Mouse (Mus musculus) liver, postnatal 0 days (tissue): ENCODE results near the gene Chsy1. TPM values are rescaled to one million over a fixed set of nuclear protein-coding genes. Genes with fewer than 3 reads are reported as not detected.

Source experiments
- ATAC-seq: fragments of 200-750 bp; cut with Nextera tagmentation; 2 replicates; pipeline ENCODE4 v1.8.0; 2017; ENCODE audit warnings: mild to moderate bottlenecking, moderate library complexity
- DNase-seq: peaks from one replicate; pipeline ENCODE4 v3.0.0-alpha.2; 2016
- H3K27ac ChIP-seq: fragments of 300-500 bp; sonication (generic); 2 replicates; pipeline ENCODE4 v1.5.1; 2014; ENCODE audit warnings: antibody characterized with exemption, moderate library complexity, mild to moderate bottlenecking, low read depth
- H3K27me3 ChIP-seq: fragments of 300-500 bp; sonication (generic); 2 replicates; pipeline ENCODE4 v1.6.1; 2014; ENCODE audit warnings: low read length, control low read depth, mixed read lengths; ENCODE audit not compliant: insufficient read depth
- H3K36me3 ChIP-seq: fragments of 300-500 bp; sonication (generic); replicated peaks from 2 replicates; pipeline ENCODE4 v1.6.1; 2014; ENCODE audit warnings: mild to moderate bottlenecking, control low read depth, low read length, moderate library complexity, mixed read lengths; ENCODE audit not compliant: insufficient read depth
- H3K4me1 ChIP-seq: fragments of 300-500 bp; sonication (generic); 2 replicates; pipeline ENCODE4 v1.6.1; 2014; ENCODE audit warnings: antibody characterized with exemption, mild to moderate bottlenecking, control low read depth; ENCODE audit not compliant: insufficient read depth
- H3K4me2 ChIP-seq: fragments of 300-500 bp; sonication (generic); 2 replicates; pipeline ENCODE4 v1.6.1; 2014; ENCODE audit warnings: low read depth, mild to moderate bottlenecking, low read length, moderate library complexity, mixed read lengths
- H3K4me3 ChIP-seq: fragments of 300-500 bp; sonication (generic); 2 replicates; pipeline ENCODE4 v1.5.1; 2014; ENCODE audit warnings: low read depth, low read length
- H3K9ac ChIP-seq: fragments of 300-500 bp; sonication (generic); replicated peaks from 2 replicates; pipeline ENCODE4 v1.6.1; 2014; ENCODE audit warnings: mild to moderate bottlenecking, moderate library complexity
- H3K9me3 ChIP-seq: fragments of 300-500 bp; sonication (generic); 2 replicates; pipeline ENCODE4 v1.6.1; 2016; ENCODE audit warnings: mild to moderate bottlenecking, control low read depth, low read length, mixed read lengths
- CTCF ChIP-seq: sonication (generic); IDR thresholded peaks from 2 replicates; pipeline ENCODE4 v1.5.1; 2016; ENCODE audit warnings: antibody characterized with exemption, low read depth
- EP300 ChIP-seq: IDR thresholded peaks from 2 replicates; pipeline ENCODE4 v1.6.1; 2016; ENCODE audit warnings: antibody characterized with exemption, low read depth, mild to moderate bottlenecking
- WGBS: fragments of 180-500 bp; shearing (Covaris S2); extraction: QIAGEN DNeasy Blood & Tissue Kit; methylation state at CpG from one replicate; pipeline ENCODE4 v1.1.7; 2014; ENCODE audit not compliant: insufficient replicate concordance; 5-methylcytosine and 5-hydroxymethylcytosine counted together
- polyA plus RNA-seq: library from polyadenylated mRNA; unstranded; fragments of >200 nt; fragmentation: Nextera tagmentation; extraction: Ambion mirVana; gene quantifications from 2 replicates; pipeline ENCODE4 v1.2.1, GENCODE M21; 2015

The Chsy1 gene
- polyA plus RNA-seq, 1 experiment from 2014 or later: 5.0 TPM

- WGBS: 62% methylated on average over 7 of the region's 7 CpGs
- Histone ChIP-seq H3K27me3 (no peaks in the 10 kb centered on the region), H3K4me3 (no peak overlapping the region), H3K4me2 (no peak overlapping the region), H3K36me3 (peaks cover 3% of the 10 kb centered on the region; the same call in 1 of the 2 replicates), H3K9me3 (no peaks in the 10 kb centered on the region), H3K9ac (no peak overlapping the region), H3K27ac (no peak overlapping the region), H3K4me1 (peaks cover 26% of the 10 kb centered on the region)
- ATAC-seq: no peak
- DNase-seq: no peak
- TF ChIP-seq EP300: no peak
- no peak for TF ChIP-seq CTCF
These were observed 70.4 kb downstream of the Chsy1 start for GRCm38 (mm10) chr7:66179711-66180110.

- H3K9ac ChIP-seq: no peak overlapping the region
- no peaks in the 10 kb centered on the region for H3K9me3 ChIP-seq
- no peaks in the 10 kb centered on the region for H3K27me3 ChIP-seq
- ATAC-seq: no peak
- no peak overlapping the region for H3K27ac ChIP-seq
- no peak for DNase-seq
- no peak overlapping the region for H3K4me3 ChIP-seq
- 19% methylated on average over 3 of the region's 3 CpGs for WGBS
- peaks cover 25% of the 10 kb centered on the region for H3K4me1 ChIP-seq
- no peak for TF ChIP-seq CTCF
- TF ChIP-seq EP300: no peak
- H3K4me2 ChIP-seq: no peak overlapping the region
- H3K36me3 ChIP-seq: no peaks in the 10 kb centered on the region
These were observed 70.9 kb downstream of the Chsy1 start for GRCm38 (mm10) chr7:66180260-66180659.

GRCm38 (mm10) chr7:66180711-66181365 is 71.5 kb downstream of the Chsy1 start:
- DNase-seq (no peak), ATAC-seq (no peak)
- H3K36me3 ChIP-seq: no peaks in the 10 kb centered on the region
- H3K4me3 ChIP-seq: no peak overlapping the region
- peaks cover 19% of the 10 kb centered on the region for H3K4me1 ChIP-seq
- H3K9me3 ChIP-seq: no peaks in the 10 kb centered on the region
- no peak overlapping the region for H3K27ac ChIP-seq
- no peaks in the 10 kb centered on the region for H3K27me3 ChIP-seq
- no peak overlapping the region for H3K9ac ChIP-seq
- no peak for TF ChIP-seq CTCF
- TF ChIP-seq EP300: no peak
- no peak overlapping the region for H3K4me2 ChIP-seq
- 74% methylated on average over 10 of the region's 10 CpGs for WGBS

GRCm38 (mm10) chr7:66182075-66182715 is 72.9 kb downstream of the Chsy1 start:
- H3K9ac ChIP-seq: no peak overlapping the region
- H3K36me3 ChIP-seq: no peaks in the 10 kb centered on the region
- H3K4me2 ChIP-seq: no peak overlapping the region
- no peaks in the 10 kb centered on the region for H3K9me3 ChIP-seq
- no peak for ATAC-seq
- DNase-seq: no peak
- WGBS: 82% methylated on average over 7 of the region's 7 CpGs
- TF ChIP-seq CTCF: peak; percentile 38
- TF ChIP-seq EP300: no peak
- no peak overlapping the region for H3K4me3 ChIP-seq
- H3K27ac ChIP-seq: no peak overlapping the region
- peaks cover 14% of the 10 kb centered on the region for H3K4me1 ChIP-seq
- no peaks in the 10 kb centered on the region for H3K27me3 ChIP-seq

- no peak overlapping the region for H3K9ac ChIP-seq
- no peak overlapping the region for H3K4me3 ChIP-seq
- H3K4me1 ChIP-seq: peaks cover 24% of the 10 kb centered on the region
- WGBS: 74% methylated on average over 8 of the region's 8 CpGs
- no peak for TF ChIP-seq EP300
- no peak for TF ChIP-seq CTCF
- DNase-seq (no peak), ATAC-seq (no peak)
- no peaks in the 10 kb centered on the region for H3K9me3 ChIP-seq
- no peak overlapping the region for H3K27ac ChIP-seq
- no peaks in the 10 kb centered on the region for H3K27me3 ChIP-seq
- no peaks in the 10 kb centered on the region for H3K36me3 ChIP-seq
- no peak overlapping the region for H3K4me2 ChIP-seq
These were observed 74.1 kb downstream of the Chsy1 start for GRCm38 (mm10) chr7:66183404-66183803.

GRCm38 (mm10) chr7:66184026-66184425 is 74.7 kb downstream of the Chsy1 start:
- TF ChIP-seq EP300: no peak
- TF ChIP-seq CTCF: no peak
- H3K27ac ChIP-seq: no peak overlapping the region

More at GRCm38 (mm10) chr7:66184026-66184425, 74.7 kb downstream of the Chsy1 start:
- no peak for DNase-seq
- Histone ChIP-seq H3K4me1 (peaks cover 24% of the 10 kb centered on the region), H3K4me2 (no peak overlapping the region), H3K9me3 (no peaks in the 10 kb centered on the region), H3K27me3 (no peaks in the 10 kb centered on the region), H3K4me3 (no peak overlapping the region), H3K36me3 (no peaks in the 10 kb centered on the region), H3K9ac (no peak overlapping the region)
- no peak for ATAC-seq
- WGBS: 66% methylated on average over 4 of the region's 4 CpGs
